Mouse (Mus musculus): Measurements from ENCODE around the gene Cyp26a1. TPM values are rescaled to one million over a fixed set of nuclear protein-coding genes. Genes with fewer than 3 reads are reported as not detected.

The Cyp26a1 gene
- polyA plus RNA-seq (2011; ENCODE audit: insufficient read depth, insufficient read length, low read depth, missing spikeins) = 5.3 and 7.8 TPM in 2 replicates

DNA sequence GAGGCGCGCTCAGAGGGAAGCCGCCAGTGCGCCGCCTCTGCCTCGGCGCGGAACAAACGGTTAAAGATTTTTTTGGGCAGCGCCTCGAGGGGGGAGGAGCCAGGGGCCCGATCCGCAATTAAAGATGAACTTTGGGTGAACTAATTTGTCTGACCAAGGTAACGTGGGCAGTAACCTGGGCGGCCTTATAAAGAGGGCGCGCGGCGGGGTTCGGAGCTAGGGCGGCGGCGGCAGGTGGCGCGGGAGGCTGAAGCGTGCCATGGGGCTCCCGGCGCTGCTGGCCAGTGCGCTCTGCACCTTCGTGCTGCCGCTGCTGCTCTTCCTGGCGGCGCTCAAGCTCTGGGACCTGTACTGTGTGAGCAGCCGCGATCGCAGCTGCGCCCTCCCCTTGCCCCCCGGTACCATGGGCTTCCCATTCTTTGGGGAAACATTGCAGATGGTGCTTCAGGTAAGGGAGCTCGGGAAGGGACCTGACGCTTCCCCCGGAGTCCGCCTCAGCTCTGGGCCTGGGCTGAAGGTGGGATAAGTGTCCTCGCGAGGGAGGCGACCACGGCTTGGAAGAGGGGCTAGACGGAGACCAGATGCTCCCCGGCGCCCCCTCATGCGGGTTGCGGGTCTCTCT lies at the start of gene Cyp26a1:
Gene Cyp26a1, plus strand, starts transcription at position 148 of the 622 bp plus-strand sequence.
- Histone ChIP-seq H3K27me3 (ENCODE audit: control insufficient read depth, insufficient read depth, low read length, poor library complexity, severe bottlenecking) (peaks cover 22% of the 10 kb centered on the region), H3K36me3 (ENCODE audit: control insufficient read depth, insufficient read depth, low read length, poor library complexity, severe bottlenecking) (no peaks in the 10 kb centered on the region), H3K27ac (ENCODE audit: insufficient read depth, low read length) (no peak within 1 kb of the TSS), H3K9ac (ENCODE audit: low read depth, poor library complexity, severe bottlenecking) (peak within 1 kb of the TSS; percentile 47), H3K9me3 (replicated peaks; ENCODE audit: control insufficient read depth, insufficient read depth, low read length, poor library complexity, severe bottlenecking) (no peaks in the 10 kb centered on the region), H3K4me1 (ENCODE audit: control insufficient read depth, insufficient read depth, low read length) (no peaks in the 10 kb centered on the region), H3K4me3 (ENCODE audit: low read depth, low read length) (peak within 1 kb of the TSS; percentile 41)
- TF ChIP-seq EP300 (IDR thresholded peaks at IDR 0.05; ENCODE audit: insufficient read depth, low read depth, low read length) (no peak), POLR2A (IDR thresholded peaks at IDR 0.05; ENCODE audit: insufficient read depth, low read length) (no peak), CTCF (IDR thresholded peaks at IDR 0.05; ENCODE audit: low read depth, low read length) (peak; percentile 0)

DNA sequence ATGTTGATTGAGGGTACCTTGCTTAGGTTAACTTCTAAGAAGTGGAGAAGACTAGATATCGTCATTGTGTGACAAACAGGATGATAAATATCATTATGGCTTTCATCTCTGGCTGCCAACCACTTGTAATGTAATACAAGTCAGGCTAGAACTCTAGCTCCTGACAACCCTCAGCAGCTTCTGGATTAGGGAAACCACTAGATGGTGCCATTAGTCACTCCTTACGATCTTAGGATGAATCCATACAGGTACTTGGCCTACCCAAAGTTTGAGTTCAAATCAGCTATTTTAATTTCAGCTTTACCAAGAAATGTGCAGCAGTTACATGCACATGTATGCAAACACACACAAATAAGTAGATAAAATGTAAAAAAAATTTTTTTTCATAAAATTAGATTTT lies 49.6 kb upstream of the Cyp26a1 start:
- H3K9me3 ChIP-seq (replicated peaks; ENCODE audit: control insufficient read depth, insufficient read depth, low read length, poor library complexity, severe bottlenecking) = no peaks in the 10 kb centered on the region; the same call in 1 of the 2 replicates
- H3K27ac ChIP-seq (ENCODE audit: insufficient read depth, low read length) = no peak overlapping the region
- TF ChIP-seq EP300 (IDR thresholded peaks at IDR 0.05; ENCODE audit: insufficient read depth, low read depth, low read length) = no peak
- TF ChIP-seq POLR2A (IDR thresholded peaks at IDR 0.05; ENCODE audit: insufficient read depth, low read length) = no peak
- TF ChIP-seq CTCF (IDR thresholded peaks at IDR 0.05; ENCODE audit: low read depth, low read length) = peak; percentile 4
- no peak overlapping the region for H3K9ac ChIP-seq (ENCODE audit: low read depth, poor library complexity, severe bottlenecking)
- no peaks in the 10 kb centered on the region for H3K36me3 ChIP-seq (ENCODE audit: control insufficient read depth, insufficient read depth, low read length, poor library complexity, severe bottlenecking)
- H3K27me3 ChIP-seq (ENCODE audit: control insufficient read depth, insufficient read depth, low read length, poor library complexity, severe bottlenecking) = no peaks in the 10 kb centered on the region
- H3K4me1 ChIP-seq (ENCODE audit: control insufficient read depth, insufficient read depth, low read length) = no peaks in the 10 kb centered on the region
- H3K4me3 ChIP-seq (ENCODE audit: low read depth, low read length) = no peak overlapping the region

DNA sequence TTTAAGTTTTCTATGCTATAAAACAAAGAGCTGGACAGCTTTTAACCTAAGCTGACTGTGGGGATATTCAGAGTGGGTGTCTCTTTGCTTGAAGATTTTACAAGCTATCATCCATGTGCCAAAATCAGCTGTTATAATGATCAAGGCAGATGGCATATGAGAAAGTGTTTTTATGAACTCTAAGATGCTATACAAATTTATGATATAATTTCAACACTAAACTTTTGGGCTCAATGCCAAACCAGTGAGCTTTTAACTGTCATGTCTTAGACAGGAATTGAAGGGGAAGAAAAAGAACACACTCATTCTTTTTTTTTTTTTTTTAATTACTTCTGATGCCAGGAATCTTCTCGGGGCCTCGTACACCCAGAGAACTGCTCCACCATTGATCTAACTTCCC lies 47.1 kb upstream of the Cyp26a1 start:
- Histone ChIP-seq H3K4me1 (ENCODE audit: control insufficient read depth, insufficient read depth, low read length) (no peaks in the 10 kb centered on the region), H3K9me3 (replicated peaks; ENCODE audit: control insufficient read depth, insufficient read depth, low read length, poor library complexity, severe bottlenecking) (peaks cover 5% of the 10 kb centered on the region; the same call in 1 of the 2 replicates), H3K9ac (ENCODE audit: low read depth, poor library complexity, severe bottlenecking) (no peak overlapping the region), H3K27ac (ENCODE audit: insufficient read depth, low read length) (no peak overlapping the region), H3K27me3 (ENCODE audit: control insufficient read depth, insufficient read depth, low read length, poor library complexity, severe bottlenecking) (no peaks in the 10 kb centered on the region), H3K36me3 (ENCODE audit: control insufficient read depth, insufficient read depth, low read length, poor library complexity, severe bottlenecking) (no peaks in the 10 kb centered on the region), H3K4me3 (ENCODE audit: low read depth, low read length) (no peak overlapping the region)
- TF ChIP-seq CTCF (IDR thresholded peaks at IDR 0.05; ENCODE audit: low read depth, low read length) (no peak), POLR2A (IDR thresholded peaks at IDR 0.05; ENCODE audit: insufficient read depth, low read length) (no peak), EP300 (IDR thresholded peaks at IDR 0.05; ENCODE audit: insufficient read depth, low read depth, low read length) (no peak)

DNA sequence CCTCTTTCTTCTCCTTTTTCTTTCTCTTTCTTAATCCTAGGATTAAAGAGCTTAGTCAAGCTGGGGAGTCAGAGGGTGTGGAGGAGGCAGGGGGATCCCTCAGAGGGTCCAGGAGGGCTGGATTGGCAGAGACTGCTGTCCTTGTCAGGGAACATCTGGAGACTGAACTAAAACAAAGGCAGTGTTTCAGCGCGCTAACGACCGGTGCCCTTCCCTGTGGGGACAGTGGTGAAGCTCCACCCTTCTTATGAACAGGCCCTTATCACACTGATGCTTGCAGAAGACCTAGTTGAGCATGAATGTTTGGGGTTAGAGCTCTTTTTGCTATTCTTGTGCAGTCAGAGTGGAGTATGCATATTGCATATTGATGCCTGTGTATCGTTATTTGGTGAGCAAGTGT lies 43.6 kb upstream of the Cyp26a1 start:
- H3K4me3 ChIP-seq (ENCODE audit: low read depth, low read length) = no peak overlapping the region
- H3K9ac ChIP-seq (ENCODE audit: low read depth, poor library complexity, severe bottlenecking) = no peak overlapping the region
- no peaks in the 10 kb centered on the region for H3K27me3 ChIP-seq (ENCODE audit: control insufficient read depth, insufficient read depth, low read length, poor library complexity, severe bottlenecking)
- H3K9me3 ChIP-seq (replicated peaks; ENCODE audit: control insufficient read depth, insufficient read depth, low read length, poor library complexity, severe bottlenecking) = peaks cover 5% of the 10 kb centered on the region; the same call in 1 of the 2 replicates
- no peaks in the 10 kb centered on the region for H3K36me3 ChIP-seq (ENCODE audit: control insufficient read depth, insufficient read depth, low read length, poor library complexity, severe bottlenecking)
- TF ChIP-seq EP300 (IDR thresholded peaks at IDR 0.05; ENCODE audit: insufficient read depth, low read depth, low read length) (no peak), CTCF (IDR thresholded peaks at IDR 0.05; ENCODE audit: low read depth, low read length) (no peak), POLR2A (IDR thresholded peaks at IDR 0.05; ENCODE audit: insufficient read depth, low read length) (no peak)
- peaks cover 3% of the 10 kb centered on the region for H3K4me1 ChIP-seq (ENCODE audit: control insufficient read depth, insufficient read depth, low read length)
- H3K27ac ChIP-seq (ENCODE audit: insufficient read depth, low read length) = no peak overlapping the region

DNA sequence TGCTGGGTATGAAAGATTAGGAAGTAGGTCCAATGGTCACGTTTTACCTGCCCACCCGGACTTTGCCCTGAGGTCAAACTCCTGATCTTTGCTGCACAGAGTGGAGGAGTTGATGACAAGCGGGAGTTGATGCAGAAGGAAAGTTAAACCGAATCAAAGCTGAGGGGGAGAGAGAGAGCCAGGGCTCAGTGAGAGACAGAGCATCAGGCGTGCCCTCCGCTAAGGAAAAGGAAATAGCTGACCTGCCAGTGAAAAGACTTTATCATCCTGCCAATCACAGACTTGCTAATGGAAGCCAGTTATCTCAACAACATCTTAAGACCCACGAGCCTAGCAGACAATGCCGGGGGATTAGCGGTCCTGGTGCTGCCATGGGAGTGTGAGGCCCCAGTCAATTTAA lies 41.2 kb upstream of the Cyp26a1 start:
- Histone ChIP-seq H3K9me3 (replicated peaks; ENCODE audit: control insufficient read depth, insufficient read depth, low read length, poor library complexity, severe bottlenecking) (peaks cover 5% of the 10 kb centered on the region; the same call in 1 of the 2 replicates), H3K4me1 (ENCODE audit: control insufficient read depth, insufficient read depth, low read length) (peaks cover 6% of the 10 kb centered on the region), H3K27ac (ENCODE audit: insufficient read depth, low read length) (no peak overlapping the region), H3K4me3 (ENCODE audit: low read depth, low read length) (no peak overlapping the region), H3K9ac (ENCODE audit: low read depth, poor library complexity, severe bottlenecking) (no peak overlapping the region), H3K27me3 (ENCODE audit: control insufficient read depth, insufficient read depth, low read length, poor library complexity, severe bottlenecking) (no peaks in the 10 kb centered on the region), H3K36me3 (ENCODE audit: control insufficient read depth, insufficient read depth, low read length, poor library complexity, severe bottlenecking) (no peaks in the 10 kb centered on the region)
- TF ChIP-seq EP300 (IDR thresholded peaks at IDR 0.05; ENCODE audit: insufficient read depth, low read depth, low read length) (no peak), POLR2A (IDR thresholded peaks at IDR 0.05; ENCODE audit: insufficient read depth, low read length) (no peak), CTCF (IDR thresholded peaks at IDR 0.05; ENCODE audit: low read depth, low read length) (no peak)

DNA sequence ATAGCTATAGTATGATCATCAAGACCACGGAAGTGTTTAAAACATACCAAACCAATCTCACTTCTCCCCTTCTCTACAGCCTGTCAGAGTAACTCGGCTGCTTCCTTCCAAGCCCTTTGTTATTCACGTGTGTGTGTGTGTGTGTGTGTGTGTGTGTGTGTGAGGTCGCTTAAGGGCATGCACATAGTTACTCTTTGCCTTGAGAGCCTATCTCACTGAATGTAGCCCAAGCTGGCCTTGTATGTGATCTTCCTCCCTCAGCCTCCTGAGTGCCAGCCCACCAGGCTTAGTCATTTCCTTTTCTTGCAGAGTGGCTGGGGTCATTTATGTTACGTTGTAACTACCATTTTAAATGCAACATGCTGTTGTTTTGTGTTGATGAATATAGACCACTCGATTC lies 32.3 kb upstream of the Cyp26a1 start:
- TF ChIP-seq CTCF (IDR thresholded peaks at IDR 0.05; ENCODE audit: low read depth, low read length) (no peak), EP300 (IDR thresholded peaks at IDR 0.05; ENCODE audit: insufficient read depth, low read depth, low read length) (no peak), POLR2A (IDR thresholded peaks at IDR 0.05; ENCODE audit: insufficient read depth, low read length) (no peak)
- Histone ChIP-seq H3K9me3 (replicated peaks; ENCODE audit: control insufficient read depth, insufficient read depth, low read length, poor library complexity, severe bottlenecking) (no peaks in the 10 kb centered on the region), H3K9ac (ENCODE audit: low read depth, poor library complexity, severe bottlenecking) (no peak overlapping the region), H3K4me1 (ENCODE audit: control insufficient read depth, insufficient read depth, low read length) (no peaks in the 10 kb centered on the region), H3K27me3 (ENCODE audit: control insufficient read depth, insufficient read depth, low read length, poor library complexity, severe bottlenecking) (no peaks in the 10 kb centered on the region), H3K27ac (ENCODE audit: insufficient read depth, low read length) (no peak overlapping the region), H3K36me3 (ENCODE audit: control insufficient read depth, insufficient read depth, low read length, poor library complexity, severe bottlenecking) (no peaks in the 10 kb centered on the region), H3K4me3 (ENCODE audit: low read depth, low read length) (no peak overlapping the region)
